ENCODE assay signal across 23 mouse cellular contexts in genomic region chr1:91278410-91279119, GRCm38 (mm10). TPM values are rescaled to one million over a fixed set of nuclear protein-coding genes. Genes with fewer than 3 reads are reported as not detected.
DNase-seq lines count a peak whose midpoint lies in the region; ATAC-seq and TF ChIP-seq lines count a peak whose summit lies in the region.
"Had no signal": no experiment of that assay in that cellular context is flagged by ENCODE, and none has a peak within 500 bp of the region (broad histone marks: within the 10 kb centered on the region; RNA-seq: fewer than 3 reads in every experiment).

No protein-coding gene starts in this region.

- TF ChIP-seq EP300 in stomach, postnatal 0 days (optimal IDR thresholded peaks at IDR 0.05): no peak

- H3K27ac ChIP-seq in liver, embryonic 11.5 days (ENCODE audit: low read depth, low read length): no peak overlapping the region
- H3K27ac ChIP-seq in liver, embryonic 15.5 days (replicated peaks): peak overlapping the region; percentile 79
- H3K27ac ChIP-seq in stomach, postnatal 0 days (replicated peaks): peak overlapping the region; percentile 69; the same call in 1 of the 2 replicates
- H3K27ac ChIP-seq: embryonic facial prominence, embryonic 10.5 days; forebrain, embryonic 13.5 days; heart, embryonic 13.5 days; hindbrain, embryonic 12.5 days; left cerebral cortex, adult 2 months; lung, embryonic 15.5 days; neural tube, embryonic 13.5 days had no signal

- H3K36me3 ChIP-seq in liver, embryonic 11.5 days (ENCODE audit: control insufficient read depth, insufficient read depth, low read length): peaks cover 16% of the 10 kb centered on the region
- peaks cover 82% of the 10 kb centered on the region for H3K36me3 ChIP-seq in liver, embryonic 15.5 days (replicated peaks)
- H3K36me3 ChIP-seq in stomach, postnatal 0 days (ENCODE audit: control insufficient read depth, insufficient read depth, low read length): peaks cover 9% of the 10 kb centered on the region

- H3K4me2 ChIP-seq in liver, embryonic 11.5 days: no peak overlapping the region
- peak overlapping the region; percentile 21; the same call in 1 of the 2 replicates for H3K4me2 ChIP-seq in liver, embryonic 15.5 days
- H3K4me2 ChIP-seq in stomach, postnatal 0 days (replicated peaks; ENCODE audit: low read depth): no peak overlapping the region
- H3K4me2 ChIP-seq: forebrain, embryonic 13.5 days; heart, embryonic 13.5 days; hindbrain, embryonic 12.5 days; lung, embryonic 15.5 days; neural tube, embryonic 13.5 days had no signal

- no peaks in the 10 kb centered on the region for H3K4me1 ChIP-seq in liver, embryonic 11.5 days (replicated peaks; ENCODE audit: control insufficient read depth, insufficient read depth, low read length)
- peaks cover 10% of the 10 kb centered on the region for H3K4me1 ChIP-seq in liver, embryonic 15.5 days (replicated peaks)
- no peaks in the 10 kb centered on the region for H3K4me1 ChIP-seq in stomach, postnatal 0 days (replicated peaks; ENCODE audit: control insufficient read depth, insufficient read depth)
- H3K4me1 ChIP-seq: embryonic facial prominence, embryonic 10.5 days; forebrain, embryonic 13.5 days; hindbrain, embryonic 12.5 days; lung, embryonic 15.5 days; neural tube, embryonic 13.5 days had no signal

- peak; percentile 71 for ATAC-seq in liver, embryonic 11.5 days (replicated peaks; ENCODE audit: low FRiP score)
- peak; percentile 84 for ATAC-seq in erythroid progenitor cell, adult 5-6 weeks (replicated peaks; ENCODE audit: low FRiP score, poor library complexity, severe bottlenecking)
- peak; percentile 88 for ATAC-seq in liver, embryonic 15.5 days (ENCODE audit: insufficient read depth)
- ATAC-seq in stomach, postnatal 0 days (ENCODE audit: low FRiP score, low TSS enrichment): no peak
- ATAC-seq: forebrain, embryonic 13.5 days had no signal

- TF ChIP-seq CTCF in stomach, postnatal 0 days (IDR thresholded peaks at IDR 0.05; ENCODE audit: low read depth): no peak

- no peak overlapping the region for H3K4me3 ChIP-seq in liver, embryonic 11.5 days (ENCODE audit: low read depth, low read length)
- no peak overlapping the region for H3K4me3 ChIP-seq in liver, embryonic 15.5 days (replicated peaks)
- no peak overlapping the region for H3K4me3 ChIP-seq in stomach, postnatal 0 days (ENCODE audit: low read depth, low read length)
- H3K4me3 ChIP-seq: embryonic facial prominence, embryonic 10.5 days; forebrain, embryonic 13.5 days; heart, embryonic 13.5 days; hindbrain, embryonic 12.5 days; left cerebral cortex, adult 2 months; lung, embryonic 15.5 days; neural tube, embryonic 13.5 days had no signal

- no peak for DNase-seq in liver, embryonic 11.5 days (ENCODE audit: low spot score)
- DNase-seq in liver: no peak
- DNase-seq in stomach, postnatal 0 days (ENCODE audit: low spot score): no peak
- DNase-seq in gastrocnemius, postnatal 10 days: no peak
- no peak for DNase-seq in testis, postnatal 10 days (ENCODE audit: low spot score)
- no peak for DNase-seq in neural tube, embryonic 10.5 days (ENCODE audit: extremely low spot score, low spot score)
- DNase-seq: adrenal gland, postnatal 14 days; B cell, adult 2 months; cerebellum, adult 9-10 months; kidney, postnatal 4 days; lung, postnatal 36 days; midbrain, embryonic 14.5 days; thymus, adult 2 months had no signal

- no peaks in the 10 kb centered on the region for H3K9me3 ChIP-seq in liver, embryonic 11.5 days (ENCODE audit: control insufficient read depth, low read length)
- H3K9me3 ChIP-seq in liver, embryonic 15.5 days (replicated peaks): no peaks in the 10 kb centered on the region
- H3K9me3 ChIP-seq in stomach, postnatal 0 days (ENCODE audit: control insufficient read depth, low read length): no peaks in the 10 kb centered on the region
- H3K9me3 ChIP-seq: embryonic facial prominence, embryonic 10.5 days; forebrain, embryonic 13.5 days; heart, embryonic 13.5 days; hindbrain, embryonic 12.5 days; lung, embryonic 15.5 days; neural tube, embryonic 13.5 days had no signal

- no peaks in the 10 kb centered on the region for H3K27me3 ChIP-seq in liver, embryonic 11.5 days (replicated peaks; ENCODE audit: control insufficient read depth, insufficient read depth, low read length)
- H3K27me3 ChIP-seq in liver, embryonic 15.5 days: no peaks in the 10 kb centered on the region
- no peaks in the 10 kb centered on the region for H3K27me3 ChIP-seq in stomach, postnatal 0 days (ENCODE audit: control insufficient read depth, insufficient read depth, low read length)
- H3K27me3 ChIP-seq: forebrain, embryonic 13.5 days; heart, embryonic 13.5 days; hindbrain, embryonic 12.5 days; lung, embryonic 15.5 days; neural tube, embryonic 13.5 days had no signal

- no peak overlapping the region for H3K9ac ChIP-seq in liver, embryonic 11.5 days (ENCODE audit: low read depth, low read length)
- H3K9ac ChIP-seq in liver, embryonic 15.5 days: no peak overlapping the region
- no peak overlapping the region for H3K9ac ChIP-seq in stomach, postnatal 0 days (ENCODE audit: low read length)
- H3K9ac ChIP-seq: forebrain, embryonic 13.5 days; heart, embryonic 13.5 days; hindbrain, embryonic 12.5 days; lung, embryonic 15.5 days; neural tube, embryonic 13.5 days had no signal

- WGBS in liver, embryonic 11.5 days: 90% methylated on average over 3 of the region's 3 CpGs
- 75% methylated on average over 3 of the region's 3 CpGs for WGBS in liver, embryonic 15.5 days (ENCODE audit: insufficient replicate concordance)
- WGBS in stomach, postnatal 0 days: 88% methylated on average over 3 of the region's 3 CpGs

RNA-seq across cellular contexts. Expression of gene Scly, which starts 19.6 kb away (rescaled TPM):
- 36.9 and 37.0 TPM in 2 replicates for polyA plus RNA-seq in liver, embryonic 11.5 days (2014; fragmentation: Nextera tagmentation; extraction: Ambion mirVana)
- 27.0 and 42.3 TPM in 2 replicates for total RNA-seq in erythroid progenitor cell, adult 5-6 weeks (2015; ENCODE audit: low replicate concordance)
- total RNA-seq in erythroid progenitor cell, adult 5-6 weeks (2017; ENCODE audit: low replicate concordance): 39.7 and 51.1 TPM in 2 replicates
- polyA plus RNA-seq in liver, embryonic 15.5 days (2015; fragmentation: Nextera tagmentation; extraction: Ambion mirVana): 27.5 and 31.2 TPM in 2 replicates
- polyA plus RNA-seq in stomach, postnatal 0 days (2015; fragmentation: Nextera tagmentation; extraction: Ambion mirVana): 8.2 and 8.9 TPM in 2 replicates
- 10 to 100 TPM; 11.5 to 12.4 TPM for total RNA-seq in gastrocnemius, postnatal 10 days (2021)

RNA-seq across cellular contexts. Expression of gene Ube2f, which starts 28.5 kb away (rescaled TPM):
- 78.5 and 81.4 TPM in 2 replicates for polyA plus RNA-seq in liver, embryonic 11.5 days (2014; fragmentation: Nextera tagmentation; extraction: Ambion mirVana)
- total RNA-seq in erythroid progenitor cell, adult 5-6 weeks (2015; ENCODE audit: low replicate concordance): 46.9 and 60.8 TPM in 2 replicates
- total RNA-seq in erythroid progenitor cell, adult 5-6 weeks (2017; ENCODE audit: low replicate concordance): 11.9 and 48.8 TPM in 2 replicates
- polyA plus RNA-seq in liver, embryonic 15.5 days (2015; fragmentation: Nextera tagmentation; extraction: Ambion mirVana): 66.9 and 68.6 TPM in 2 replicates
- polyA plus RNA-seq in stomach, postnatal 0 days (2015; fragmentation: Nextera tagmentation; extraction: Ambion mirVana): 56.9 and 61.7 TPM in 2 replicates
- total RNA-seq in gastrocnemius, postnatal 10 days (2021): 10 to 100 TPM; 56.3 to 57.2 TPM

RNA-seq across cellular contexts. Expression of gene Espnl, which starts 43.3 kb away (rescaled TPM):
- polyA plus RNA-seq in liver, embryonic 11.5 days (2014; fragmentation: Nextera tagmentation; extraction: Ambion mirVana): 0.05 and 0.10 TPM in 2 replicates
- total RNA-seq in erythroid progenitor cell, adult 5-6 weeks (2015; ENCODE audit: low replicate concordance): 1.4 TPM in 1 of 2 replicates, not detected in the other
- total RNA-seq in erythroid progenitor cell, adult 5-6 weeks (2017; ENCODE audit: low replicate concordance): not detected in 2 replicates
- polyA plus RNA-seq in liver, embryonic 15.5 days (2015; fragmentation: Nextera tagmentation; extraction: Ambion mirVana): 0.01 and 0.02 TPM in 2 replicates
- 0.02 TPM in 1 of 2 replicates, not detected in the other for polyA plus RNA-seq in stomach, postnatal 0 days (2015; fragmentation: Nextera tagmentation; extraction: Ambion mirVana)
- total RNA-seq in gastrocnemius, postnatal 10 days (2021): under 1 TPM; 0.12 to 0.27 TPM
- total RNA-seq: adrenal gland, postnatal 14 days; gastrocnemius, adult 8-10 months had no signal
- polyA plus RNA-seq: forebrain, embryonic 13.5 days had no signal
